Mouse (Mus musculus) erythroid progenitor cell, adult 5-6 weeks (primary cell): ENCODE measurements around the gene Nrl. TPM values are rescaled to one million over a fixed set of nuclear protein-coding genes. Genes with fewer than 3 reads are reported as not detected.

Source experiments
- ATAC-seq: replicated peaks from 2 replicates; pipeline ENCODE4 v1.8.0; 2016; ENCODE audit warnings: moderate number of reproducible peaks, mild to moderate bottlenecking, moderate TSS enrichment, inconsistent platforms; ENCODE audit not compliant: poor library complexity, low FRiP score, severe bottlenecking
- total RNA-seq, 2 experiments: library from RNA; stranded (forward) in 1 of 2; stranded (reverse) in 1 of 2; fragments of 150-400 nt in 1 of 2; fragments of 186-747, 209-891 nt in 1 of 2; gene quantifications; 2 replicates each; pipeline versions ENCODE4 v1.2.3 to v1.2.4; 2015 to 2017; ENCODE audit warnings: low replicate concordance in 2 of 2

Nrl gene
- 0.84 TPM in 1 of 2 replicates, not detected in the other for total RNA-seq (2015; ENCODE audit: low replicate concordance)
- 0.51 and 0.98 TPM in 2 replicates for total RNA-seq (2017; ENCODE audit: low replicate concordance)

DNA sequence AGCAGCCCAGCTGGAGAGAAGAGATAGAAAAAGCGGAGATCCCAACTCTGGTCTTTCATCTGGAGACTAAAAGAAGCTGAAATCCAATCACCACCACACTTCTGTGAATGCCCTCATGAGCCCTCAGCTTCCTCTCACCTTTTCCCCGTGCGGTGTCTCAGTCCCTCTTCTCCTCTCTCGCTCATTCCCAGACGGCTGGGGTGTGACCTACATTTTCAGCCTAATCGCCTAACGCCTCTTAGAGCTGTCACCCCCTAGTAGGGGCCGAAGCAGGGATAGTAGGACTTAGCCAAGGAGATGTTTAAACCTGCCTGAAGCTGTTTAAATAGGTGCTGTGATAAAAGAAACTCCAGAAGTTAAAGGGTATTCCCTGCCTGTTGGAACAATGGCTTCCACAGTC, at the start of gene Nrl:
TSS of gene Nrl (minus strand) at position 197 of the 400 bp plus-strand sequence.
- no peak for ATAC-seq

GRCm38 (mm10) chr14:55571760-55572159, 47.0 kb upstream of the Nrl start:
- ATAC-seq = no peak

GRCm38 (mm10) chr14:55570588-55570987, 45.8 kb upstream of the Nrl start:
- no peak for ATAC-seq

DNA sequence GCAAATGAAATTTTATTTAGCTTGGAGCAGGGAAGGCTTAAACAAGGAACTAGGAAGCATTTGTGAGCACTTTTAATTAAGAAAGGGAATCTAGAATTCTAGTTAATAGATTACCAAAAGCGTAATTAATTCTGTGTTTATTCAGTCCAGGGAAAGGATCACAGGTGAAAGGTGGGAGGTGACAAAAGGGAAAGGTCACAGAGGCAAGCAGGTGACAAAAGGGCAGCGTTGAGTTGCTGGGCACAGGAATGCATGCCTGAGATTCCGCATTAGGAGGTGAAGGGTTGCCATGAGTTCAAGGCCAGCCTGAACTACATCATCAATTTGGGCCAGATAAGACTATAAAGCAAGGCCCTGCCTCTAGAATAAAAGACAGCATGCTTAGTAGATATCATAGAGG, 42.7 kb upstream of the Nrl start:
- no peak for ATAC-seq

- no peak for ATAC-seq
Measured at GRCm38 (mm10) chr14:55565748-55566147, 41.0 kb upstream of the Nrl start.

- no peak for ATAC-seq
Measured at GRCm38 (mm10) chr14:55563249-55563648, 38.5 kb upstream of the Nrl start.

DNA sequence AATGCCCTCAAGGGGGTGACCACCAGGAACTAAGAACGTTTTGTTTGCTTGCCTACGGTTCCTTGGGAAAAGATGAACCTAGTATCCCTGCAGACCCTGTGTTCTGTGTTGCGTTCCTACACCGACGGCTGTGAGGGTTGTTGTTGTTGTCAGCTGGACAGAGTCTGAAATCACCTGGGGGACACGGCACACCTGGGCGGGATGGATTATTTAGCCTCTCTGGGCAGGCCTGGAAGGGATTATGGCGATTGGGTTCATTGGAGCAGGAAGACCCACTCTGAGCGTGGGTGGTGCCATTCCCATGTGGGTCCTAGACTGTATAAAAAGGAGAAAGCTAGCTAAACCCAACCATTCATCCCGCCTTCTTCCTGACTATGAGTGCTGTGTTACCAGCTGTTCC, 37.1 kb upstream of the Nrl start:
- ATAC-seq = no peak

- ATAC-seq = peak; percentile 84
Measured at GRCm38 (mm10) chr14:55560202-55561073, 35.7 kb upstream of the Nrl start, which contains the start of gene A730061H03Rik. TSS of gene A730061H03Rik (minus strand) at chr14:55560406.

- ATAC-seq = peak; percentile 76
Measured at GRCm38 (mm10) chr14:55559799-55560201, 35.0 kb upstream of the Nrl start, which contains the start of gene Dcaf11. TSS of gene Dcaf11 (plus strand) at chr14:55560006.

DNA sequence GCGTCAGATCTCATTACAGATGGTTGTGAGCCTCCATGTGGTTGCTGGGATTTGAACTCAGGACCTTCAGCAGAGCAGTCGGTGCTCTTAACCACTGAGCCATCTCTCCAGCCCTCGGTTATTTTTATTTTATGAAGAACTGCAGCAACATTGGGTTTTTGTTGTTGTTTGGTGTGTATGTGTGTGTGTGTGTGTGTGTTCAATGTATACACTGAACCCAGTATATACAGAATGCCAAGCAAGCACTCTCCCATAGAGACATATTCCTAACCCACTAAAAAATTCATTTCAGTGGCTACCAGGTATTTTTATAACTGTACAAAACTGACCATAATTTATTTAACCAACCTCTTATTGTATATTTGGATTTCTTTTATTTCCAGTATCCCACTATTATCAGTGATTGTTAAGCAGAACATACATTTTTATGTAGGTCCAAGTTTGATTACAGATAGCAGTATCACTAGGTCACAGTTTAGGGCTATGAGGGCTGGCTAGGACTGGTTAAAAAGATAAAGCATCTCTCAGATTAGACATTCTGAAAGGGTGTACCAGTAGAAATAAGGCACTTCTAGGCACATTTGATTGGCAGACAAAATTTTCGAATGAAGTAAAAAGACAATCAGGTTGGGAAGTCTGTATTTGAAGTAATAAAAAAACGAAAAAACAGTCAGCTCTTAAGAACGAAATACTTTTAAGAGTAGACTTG, 34.1 kb upstream of the Nrl start:
- 0 out of 2 replicates have a peak, but pooled peaks have one; percentile 19 for ATAC-seq

- ATAC-seq = no peak
Measured at GRCm38 (mm10) chr14:55557587-55557986, 32.8 kb upstream of the Nrl start.

GRCm38 (mm10) chr14:55557003-55557402, 32.2 kb upstream of the Nrl start:
- ATAC-seq = no peak

DNA sequence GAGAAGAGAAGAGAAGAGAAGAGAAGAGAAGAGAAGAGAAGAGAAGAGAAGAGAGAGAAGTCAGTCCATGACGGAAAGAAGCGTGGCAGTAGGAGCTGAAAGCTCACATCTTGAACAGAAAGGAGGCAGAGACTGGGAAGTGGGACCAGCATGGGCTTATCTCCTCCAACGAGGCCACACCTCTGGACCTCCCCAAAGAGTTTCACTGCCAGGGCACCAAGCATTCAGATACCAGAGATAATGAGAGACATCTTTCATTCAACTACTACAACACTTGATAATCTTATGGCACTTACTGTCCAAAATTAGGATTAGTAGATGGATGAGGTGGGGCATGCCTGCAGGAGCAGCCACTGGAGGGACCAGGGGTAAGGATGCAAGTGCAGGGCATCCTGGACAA, 31.0 kb upstream of the Nrl start:
- no peak for ATAC-seq

DNA sequence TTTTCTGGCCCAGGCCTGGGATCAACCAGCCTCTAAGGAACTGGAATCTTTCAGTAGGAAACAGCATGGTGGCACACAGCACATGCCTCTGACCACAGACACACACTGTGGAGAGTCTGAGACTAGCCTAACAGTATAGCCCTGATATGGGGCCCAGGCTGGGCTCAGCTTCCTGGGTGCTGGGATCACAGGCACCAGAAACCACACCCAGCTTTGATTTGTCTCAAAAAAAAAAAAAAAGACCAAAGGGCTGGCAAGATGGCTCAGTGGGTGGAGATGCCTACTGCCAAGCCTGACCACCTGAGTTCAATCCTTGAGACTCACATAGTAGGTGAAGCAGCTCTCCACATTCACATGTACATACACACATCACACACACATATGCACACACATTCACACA, 29.9 kb upstream of the Nrl start:
- ATAC-seq = no peak

DNA sequence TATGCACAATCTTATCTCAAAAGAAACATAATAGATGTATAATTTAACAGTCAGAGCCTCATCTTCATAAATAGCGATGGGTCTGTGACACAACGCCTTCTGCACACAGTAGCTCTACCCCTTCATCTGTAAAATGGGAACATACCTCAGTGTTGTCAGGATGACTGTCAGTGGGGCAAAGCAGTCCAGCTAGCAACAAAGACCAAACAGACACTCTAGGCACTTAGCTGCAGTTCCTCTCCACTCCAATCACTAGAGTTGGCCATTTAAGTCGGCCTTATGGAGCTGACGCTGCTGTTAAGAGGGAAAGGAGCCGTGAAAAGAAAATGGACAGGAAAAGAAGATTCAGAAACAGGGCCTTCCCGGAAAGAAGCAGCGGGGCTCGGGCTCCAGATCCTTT, 27.0 kb upstream of the Nrl start:
- ATAC-seq = no peak

DNA sequence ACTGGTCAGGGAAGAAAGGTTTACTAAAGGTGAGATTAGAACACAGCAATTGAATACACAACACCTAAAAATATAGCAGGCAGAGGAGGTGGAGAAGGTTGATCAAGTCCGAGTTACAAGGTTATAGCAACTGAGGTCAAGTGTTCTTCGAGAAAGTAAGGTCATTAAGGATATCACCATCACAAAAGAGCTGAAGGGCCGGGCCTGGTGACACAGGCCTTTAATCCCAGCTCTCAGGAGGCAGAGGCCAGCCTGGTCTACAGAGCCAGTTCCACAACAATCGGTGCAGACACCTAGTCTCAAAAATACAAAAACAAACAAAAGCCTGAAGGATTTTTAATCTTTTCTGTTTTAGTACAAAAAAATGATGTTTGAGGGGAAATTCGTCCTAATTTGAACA, 26.6 kb upstream of the Nrl start:
- no peak for ATAC-seq

- ATAC-seq = no peak
Measured at GRCm38 (mm10) chr14:55550191-55550590, 25.4 kb upstream of the Nrl start.

DNA sequence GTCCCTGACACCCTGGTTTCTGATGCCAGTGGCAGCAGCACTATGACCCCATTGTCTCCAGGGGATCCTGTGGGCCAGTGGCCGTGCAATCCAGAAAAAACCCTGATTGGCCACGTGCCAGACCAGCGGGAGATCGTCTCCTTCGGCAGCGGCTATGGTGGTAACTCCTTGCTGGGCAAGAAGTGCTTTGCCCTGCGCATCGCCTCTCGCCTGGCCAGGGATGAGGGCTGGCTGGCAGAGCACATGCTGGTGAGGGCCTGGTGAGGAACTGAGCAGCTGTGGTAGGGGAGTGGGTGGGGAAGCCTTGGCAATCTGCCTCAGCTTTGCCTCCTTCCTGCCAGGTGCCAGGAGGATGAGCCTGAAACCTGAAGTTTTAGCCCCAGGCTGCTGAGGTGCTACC, 19.6 kb upstream of the Nrl start:
- ATAC-seq = no peak

- peak; percentile 72 for ATAC-seq
Measured at GRCm38 (mm10) chr14:55542268-55542667, 17.5 kb upstream of the Nrl start.

DNA sequence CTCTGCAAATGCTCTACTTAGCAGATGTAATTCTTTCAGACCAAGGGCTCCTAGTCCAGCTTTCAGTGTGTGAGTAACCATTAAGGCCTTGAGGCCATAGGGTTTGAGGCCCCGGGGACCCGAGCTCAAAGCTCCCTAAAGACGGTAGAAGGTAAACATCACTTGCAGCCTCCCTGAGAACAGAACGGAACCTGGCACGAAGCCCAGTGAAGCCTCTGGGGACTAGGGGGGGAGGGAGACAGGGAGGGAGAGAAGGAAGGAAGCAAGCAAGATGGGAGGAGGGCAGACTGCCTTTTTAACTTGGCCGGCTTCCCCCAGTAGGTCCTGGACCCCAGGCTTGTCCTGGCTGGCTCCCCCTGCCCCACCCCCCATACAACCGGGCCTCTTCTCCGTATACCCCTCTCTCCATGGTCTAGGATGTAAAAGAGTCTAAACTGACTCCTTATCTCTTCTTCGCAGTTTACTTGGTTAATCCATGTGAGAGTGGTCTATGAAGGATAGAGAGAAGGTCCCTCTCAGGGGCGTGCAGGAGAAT, 16.1 kb upstream of the Nrl start:
- peak; percentile 25 for ATAC-seq
